ENCODE assay signal across 19 mouse cellular contexts in the genomic region with DNA sequence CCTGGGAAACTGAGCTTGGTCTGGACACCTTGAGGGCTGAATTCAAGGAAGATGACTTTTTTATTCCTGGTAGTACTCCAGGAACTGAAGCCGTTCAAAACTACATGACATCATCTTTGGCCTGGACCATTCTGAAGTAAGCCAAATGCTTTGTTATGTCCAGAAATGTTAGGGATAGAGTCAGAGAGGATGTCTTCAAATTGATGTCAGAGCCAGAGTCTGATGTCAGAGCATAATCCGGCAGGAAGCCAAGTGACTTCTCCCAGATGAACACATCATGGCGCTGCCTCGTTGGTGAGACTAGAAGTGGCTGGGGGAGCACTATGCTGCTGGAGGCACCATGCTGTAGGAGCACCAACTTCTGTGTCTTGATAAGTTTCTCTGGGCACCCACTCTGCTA.
DNase-seq lines count a peak whose midpoint lies in the region; ATAC-seq and TF ChIP-seq lines count a peak whose summit lies in the region.
"Had no signal": no experiment of that assay in that cellular context is flagged by ENCODE, and none has a peak within 500 bp of the region (broad histone marks: within the 10 kb centered on the region; RNA-seq: fewer than 3 reads in every experiment).

No protein-coding gene starts in this region.

- peak; percentile 21; the same call in 1 of the 2 replicates for TF ChIP-seq CTCF in heart, adult 2 months (IDR thresholded peaks at IDR 0.05)

- peak overlapping the region; percentile 74 for H3K27ac ChIP-seq in heart, adult 2 months
- H3K27ac ChIP-seq in midbrain, embryonic 15.5 days = no peak overlapping the region
- H3K27ac ChIP-seq: embryonic facial prominence, embryonic 15.5 days; forebrain, embryonic 12.5 days; hindbrain, embryonic 10.5 days; kidney, postnatal 0 days; liver, embryonic 12.5 days; macrophage had no signal

- DNase-seq in urinary bladder, postnatal 14 days (ENCODE audit: low spot score) = peak; percentile 35
- no peak for DNase-seq in urinary bladder, postnatal 10 days (ENCODE audit: low spot score)
- peak; percentile 78 to 81 for DNase-seq in heart, adult 2 months
- DNase-seq in heart, postnatal 25 days (ENCODE audit: low spot score) = peak; percentile 72
- DNase-seq in adrenal gland, postnatal 10 days = no peak
- no peak for DNase-seq in spleen, postnatal 10 days (ENCODE audit: low spot score in 2 of 2)
- DNase-seq: adrenal gland, postnatal 25 days; cerebellum, adult 9-10 months; right cerebral cortex, postnatal 14 days had no signal

- H3K4me1 ChIP-seq in heart, adult 2 months (ENCODE audit: control insufficient read depth, insufficient read depth, low read length) = peaks cover 27% of the 10 kb centered on the region
- peaks cover 5% of the 10 kb centered on the region for H3K4me1 ChIP-seq in midbrain, embryonic 15.5 days
- H3K4me1 ChIP-seq: forebrain, embryonic 12.5 days; hindbrain, embryonic 10.5 days had no signal

- H3K9me3 ChIP-seq in midbrain, embryonic 15.5 days = no peaks in the 10 kb centered on the region
- H3K9me3 ChIP-seq: embryonic facial prominence, embryonic 15.5 days; forebrain, embryonic 12.5 days; hindbrain, embryonic 10.5 days; liver, embryonic 12.5 days had no signal

- H3K9ac ChIP-seq in heart, adult 2 months (ENCODE audit: low read depth, low read length) = no peak overlapping the region
- no peak overlapping the region for H3K9ac ChIP-seq in midbrain, embryonic 15.5 days
- H3K9ac ChIP-seq: embryonic facial prominence, embryonic 15.5 days; forebrain, embryonic 12.5 days; liver, embryonic 12.5 days had no signal

- ATAC-seq in midbrain, embryonic 15.5 days (replicated peaks) = no peak
- ATAC-seq: inflammation-experienced regulatory T-cells, adult 6 months; liver, embryonic 12.5 days; midbrain, embryonic 16.5 days had no signal

- peak; percentile 12; the same call in 1 of the 2 replicates for TF ChIP-seq EP300 in heart, adult 2 months (IDR thresholded peaks at IDR 0.05; ENCODE audit: insufficient read depth, low read depth, low read length)

- TF ChIP-seq POLR2A in heart, adult 2 months (IDR thresholded peaks at IDR 0.05; ENCODE audit: insufficient read depth, low read depth, low read length) = no peak

- peaks cover 73% of the 10 kb centered on the region for H3K36me3 ChIP-seq in heart, adult 2 months (ENCODE audit: control insufficient read depth, insufficient read depth, low read length)
- no peaks in the 10 kb centered on the region for H3K36me3 ChIP-seq in midbrain, embryonic 15.5 days (replicated peaks)
- H3K36me3 ChIP-seq: forebrain, embryonic 12.5 days; G1E had no signal

- no peaks in the 10 kb centered on the region for H3K27me3 ChIP-seq in heart, adult 2 months (ENCODE audit: control insufficient read depth, insufficient read depth, low read length)
- no peaks in the 10 kb centered on the region for H3K27me3 ChIP-seq in midbrain, embryonic 15.5 days (replicated peaks)
- H3K27me3 ChIP-seq: embryonic facial prominence, embryonic 15.5 days; forebrain, embryonic 12.5 days; liver, embryonic 12.5 days had no signal

- 22% methylated on average over 4 of the region's 4 CpGs for WGBS in heart, adult 2 months
- WGBS in midbrain, embryonic 15.5 days = 85% methylated on average over 4 of the region's 4 CpGs

- intact Hi-C loops in heart, adult 2 months (cut with DNase I) = loop anchor here (2.0 kb wide), 1 partner anchor 15 kb away; no protein-coding TSS in a partner anchor
- intact Hi-C loops in heart, postnatal 25 days (cut with DNase I) = loop anchor here (2.0 kb wide), 1 partner anchor 17 kb away; no protein-coding TSS in a partner anchor

- peaks cover 5% of the 10 kb centered on the region; the same call in 1 of the 2 replicates for H3K79me2 ChIP-seq in heart, adult 2 months (replicated peaks; ENCODE audit: control insufficient read depth, insufficient read depth, low read length)

- no peak overlapping the region for H3K4me2 ChIP-seq in midbrain, embryonic 15.5 days
- H3K4me2 ChIP-seq: embryonic facial prominence, embryonic 15.5 days; forebrain, embryonic 12.5 days; liver, embryonic 12.5 days had no signal

- no peak overlapping the region for H3K4me3 ChIP-seq in heart, adult 2 months
- no peak overlapping the region for H3K4me3 ChIP-seq in midbrain, embryonic 15.5 days
- H3K4me3 ChIP-seq: embryonic facial prominence, embryonic 15.5 days; forebrain, embryonic 12.5 days; hindbrain, embryonic 10.5 days; liver, embryonic 12.5 days had no signal

Comparison
In these comparisons a context has a peak if more than half of its experiments do, and no peak if none do; other contexts are left out.
1. DNase-seq: peak in urinary bladder, postnatal 14 days (single experiment), heart, adult 2 months (2 of 2) and heart, postnatal 25 days (single experiment); none in urinary bladder, postnatal 10 days (single experiment), adrenal gland, postnatal 10 days (single experiment) and spleen, postnatal 10 days (0 of 2).